Mouse (Mus musculus) spleen, adult 2 months (tissue): Measurements from ENCODE around the gene Gm37240.

Experiments
- CTCF ChIP-seq: fragments of 200-500 bp; IDR thresholded peaks from 2 replicates; pipeline ENCODE4 v1.5.1; 2011; ENCODE audit warnings: mild to moderate bottlenecking, inconsistent platforms; ENCODE audit not compliant: insufficient read depth, insufficient read length, insufficient replicate concordance; ENCODE audit errors: extremely low read depth
- POLR2A ChIP-seq: fragments of 200-500 bp; IDR thresholded peaks from 2 replicates; pipeline ENCODE4 v1.6.1; 2011; ENCODE audit warnings: low read depth, low read length, inconsistent platforms

DNA sequence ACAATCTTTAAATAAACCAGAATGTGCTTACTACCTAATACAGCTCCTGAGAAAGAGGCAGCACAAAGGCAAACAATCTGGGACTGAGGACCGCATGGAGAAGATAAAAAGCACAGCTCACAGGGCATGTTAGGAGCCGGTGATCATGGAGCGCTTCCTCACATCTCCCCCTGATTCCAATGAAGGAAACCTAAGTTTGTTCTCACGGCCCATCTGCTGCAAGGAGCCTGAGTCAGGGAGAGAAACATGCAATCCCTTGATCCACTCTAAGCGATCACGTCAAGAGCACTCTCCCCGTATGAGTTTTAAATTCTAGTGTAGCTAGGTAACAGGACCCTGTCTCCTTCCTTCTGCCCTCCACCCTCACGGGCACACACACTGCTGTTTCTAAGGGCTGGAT lies 210.2 kb downstream of the Gm37240 start:
- no peak for TF ChIP-seq POLR2A
- no peak for TF ChIP-seq CTCF
